Mouse (Mus musculus) cerebellum, postnatal 14 days (tissue): ENCODE data around the gene Ctnnbl1.
A peak's percentile ranks its signal among the peaks of the same experiment; 100 is the strongest.

ENCODE experiments used
- DNase-seq, 2 experiments: peaks; one replicate each; pipeline ENCODE4 v3.0.0; 2021; ENCODE audit warnings: mixed read lengths in 2 of 2

Gene Ctnnbl1

GRCm38 (mm10) chr2:157750926-157751588 is 13.9 kb downstream of the Ctnnbl1 start:
- peak; percentile 39 to 56 for DNase-seq

- peak; percentile 89 to 90 for DNase-seq
These were observed 14.6 kb downstream of the Ctnnbl1 start for GRCm38 (mm10) chr2:157751589-157752373.

GRCm38 (mm10) chr2:157752374-157752743 is 15.2 kb downstream of the Ctnnbl1 start:
- no peak for DNase-seq

- DNase-seq: no peak
These were observed 18.6 kb downstream of the Ctnnbl1 start for GRCm38 (mm10) chr2:157755771-157756170.

DNA sequence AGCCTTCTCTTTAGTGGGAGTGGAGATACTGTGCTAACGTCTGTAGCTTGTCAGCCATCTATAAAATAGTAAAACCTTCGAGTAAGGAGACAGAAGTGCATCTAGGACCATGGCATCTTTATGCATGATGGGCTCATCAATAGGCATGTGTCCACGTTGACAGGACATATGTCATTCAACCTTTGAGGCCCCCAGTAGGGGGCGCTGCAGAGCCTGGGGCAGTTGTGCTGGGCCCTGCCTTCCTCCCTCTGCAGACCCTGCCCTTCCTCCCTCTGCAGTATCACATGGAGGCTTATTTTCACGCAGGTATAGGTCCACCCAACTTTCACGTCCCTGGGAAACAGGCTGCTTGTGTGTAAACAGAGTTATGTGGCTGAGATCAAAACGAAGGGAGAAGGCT is 19.0 kb downstream of the Ctnnbl1 start:
- DNase-seq: no peak

GRCm38 (mm10) chr2:157758395-157758794 is 21.2 kb downstream of the Ctnnbl1 start:
- no peak for DNase-seq

GRCm38 (mm10) chr2:157759717-157760116 is 22.5 kb downstream of the Ctnnbl1 start:
- DNase-seq: no peak

DNA sequence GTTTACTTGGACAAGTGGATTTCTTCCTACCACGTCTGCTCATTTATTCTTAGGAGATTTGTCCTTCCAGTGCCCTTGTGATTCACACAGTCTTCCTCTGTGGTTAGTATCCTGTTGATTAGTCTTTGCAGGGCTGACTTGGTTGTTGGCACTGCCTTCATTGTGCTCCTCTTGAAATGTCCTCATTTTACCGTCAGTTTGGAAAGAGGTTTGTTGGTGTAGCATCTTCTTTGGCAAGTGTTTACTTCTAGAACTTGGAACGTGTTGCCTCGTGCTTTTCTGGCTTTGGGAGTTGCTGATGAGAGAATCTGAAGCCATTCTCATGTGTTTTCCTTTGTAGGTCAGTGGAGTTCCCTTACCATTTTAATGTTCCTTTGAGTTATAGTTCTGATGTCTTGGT is 25.7 kb downstream of the Ctnnbl1 start:
- DNase-seq: no peak

GRCm38 (mm10) chr2:157766591-157766990 is 29.4 kb downstream of the Ctnnbl1 start:
- DNase-seq: no peak

DNA sequence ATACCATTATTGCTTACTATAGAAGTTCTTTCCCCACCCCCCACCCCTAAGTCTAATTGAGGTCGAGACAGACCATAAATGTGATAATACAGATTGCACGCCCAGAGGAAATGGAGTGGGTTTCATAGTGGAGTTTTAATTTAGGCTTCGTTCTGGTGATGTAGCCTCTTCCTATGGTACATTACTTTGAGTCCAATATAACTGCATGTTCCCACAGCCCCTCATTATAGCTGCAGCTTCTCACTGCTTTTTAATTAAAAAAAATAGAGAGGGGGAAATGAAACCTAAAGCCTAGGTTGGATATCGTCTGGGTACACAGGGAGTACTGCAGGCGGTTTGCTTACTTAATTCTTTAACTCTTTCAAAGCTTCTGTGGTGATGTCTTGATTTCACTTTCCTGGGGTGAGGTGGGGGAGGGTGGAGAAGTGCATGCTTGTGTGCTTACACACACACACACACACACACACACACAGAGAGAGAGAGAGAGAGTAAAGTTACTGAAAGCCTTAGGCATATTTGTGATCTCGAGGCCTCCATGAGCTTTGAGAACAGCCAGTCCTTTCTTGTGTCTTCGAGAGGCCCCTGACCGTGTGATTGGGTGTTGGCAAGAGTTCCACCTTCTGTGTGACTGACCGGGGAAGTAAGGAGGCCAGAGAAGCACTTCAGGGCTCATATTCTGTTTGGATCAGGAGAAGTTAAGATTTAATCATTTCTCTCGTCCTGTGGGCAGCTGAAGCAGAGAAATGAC is 31.7 kb downstream of the Ctnnbl1 start:
- no peak for DNase-seq

GRCm38 (mm10) chr2:157770761-157771160 is 33.6 kb downstream of the Ctnnbl1 start:
- DNase-seq: no peak

- DNase-seq: peak in 1 of 2 experiments; percentile 58
These were observed 36.5 kb downstream of the Ctnnbl1 start for GRCm38 (mm10) chr2:157773661-157774060.

DNA sequence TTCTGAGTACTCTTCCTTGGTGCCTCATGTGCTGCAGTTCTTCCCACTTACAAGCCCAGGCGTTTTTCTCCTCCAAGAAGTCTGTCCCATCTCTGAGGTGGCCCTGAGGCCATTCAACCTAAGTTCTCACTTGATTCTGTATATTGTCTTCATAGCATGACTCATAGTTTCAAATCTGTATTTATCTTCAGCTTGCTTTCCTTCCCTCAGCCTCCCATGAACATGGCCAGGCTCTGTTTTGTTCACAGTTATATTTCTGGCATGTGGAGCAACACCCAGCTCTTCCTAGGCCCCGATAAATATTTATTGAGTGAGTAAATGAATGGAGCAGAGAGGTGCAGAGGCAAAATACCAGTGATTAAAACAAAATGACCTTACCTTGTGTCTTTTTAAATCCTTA is 38.8 kb downstream of the Ctnnbl1 start:
- no peak for DNase-seq

- no peak for DNase-seq
These were observed 43.8 kb downstream of the Ctnnbl1 start for GRCm38 (mm10) chr2:157780956-157781355.

GRCm38 (mm10) chr2:157783152-157783551 is 46.0 kb downstream of the Ctnnbl1 start:
- DNase-seq: no peak

GRCm38 (mm10) chr2:157784238-157784637 is 47.0 kb downstream of the Ctnnbl1 start:
- DNase-seq: no peak

- DNase-seq: no peak
These were observed 47.4 kb downstream of the Ctnnbl1 start for GRCm38 (mm10) chr2:157784647-157785046.

GRCm38 (mm10) chr2:157789226-157789625 is 52.0 kb downstream of the Ctnnbl1 start:
- DNase-seq: peak; percentile 66 to 75

DNA sequence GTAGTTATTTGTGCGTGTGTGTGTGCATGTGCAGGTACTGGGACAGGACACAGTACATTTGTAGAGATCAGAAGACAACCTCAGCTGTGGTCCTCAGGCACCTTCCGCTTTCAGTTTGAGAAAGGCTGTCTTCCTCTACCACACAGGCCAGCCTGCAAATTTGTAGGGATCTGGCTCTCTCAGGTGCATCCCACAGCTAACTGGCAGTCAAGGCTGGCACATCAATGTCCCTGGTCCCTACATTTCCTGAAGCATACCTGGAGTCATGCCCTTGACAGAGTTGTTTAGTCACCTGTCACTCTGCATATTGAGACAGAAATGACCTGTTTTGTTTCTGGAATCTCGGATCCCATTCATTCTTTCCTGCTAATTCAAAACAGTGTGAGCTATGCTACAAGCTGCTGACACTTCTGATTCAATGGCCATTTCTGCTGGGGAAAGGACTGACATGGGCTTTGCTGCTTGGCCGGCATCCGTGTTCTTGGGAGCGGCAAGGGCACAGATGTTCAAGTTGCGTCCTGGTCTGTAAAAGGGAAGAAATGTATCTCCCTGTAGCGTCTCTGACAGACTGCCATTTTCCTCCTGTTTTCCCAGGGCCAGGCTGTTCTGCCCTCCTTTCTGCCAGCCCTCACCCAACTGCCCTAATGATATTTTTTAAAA is 53.8 kb downstream of the Ctnnbl1 start:
- DNase-seq: peak; percentile 82 to 89

GRCm38 (mm10) chr2:157791528-157792162 is 54.4 kb downstream of the Ctnnbl1 start:
- DNase-seq: peak; percentile 48 to 54

DNA sequence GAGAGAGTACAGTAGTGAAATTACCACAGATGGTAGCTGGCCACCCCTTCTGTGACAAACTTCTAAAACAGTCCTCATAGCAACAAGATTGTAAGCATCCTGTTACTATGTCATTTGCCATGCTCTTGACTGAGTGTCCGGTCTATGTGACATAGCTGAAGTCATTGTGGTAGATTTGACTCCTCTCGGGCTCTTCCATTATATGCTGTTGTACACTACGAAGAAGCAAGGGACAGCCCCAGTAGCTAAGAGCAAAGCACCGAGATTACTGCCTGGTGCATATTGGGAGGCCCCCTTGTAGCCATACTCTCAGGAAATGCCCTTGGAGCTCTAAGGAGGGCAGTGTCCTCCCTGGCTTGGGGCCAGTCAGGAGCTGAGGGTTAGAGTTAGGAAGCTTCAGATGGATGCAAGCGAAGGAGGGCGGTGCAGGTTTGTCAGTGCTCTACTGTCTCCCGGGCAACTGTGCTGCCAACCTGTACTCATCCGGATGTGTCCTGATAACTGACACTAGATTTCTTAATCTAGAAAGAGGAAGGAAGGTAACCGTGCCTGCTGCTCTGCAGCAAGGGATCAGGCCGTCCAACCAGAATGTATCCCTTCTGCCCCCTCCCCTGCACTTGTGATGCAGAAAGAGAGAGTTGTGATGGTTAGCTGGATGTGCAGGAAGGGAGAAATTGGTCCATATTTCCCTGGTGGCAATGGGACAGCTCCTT is 55.8 kb downstream of the Ctnnbl1 start:
- peak in 1 of 2 experiments; percentile 38 for DNase-seq

- no peak for DNase-seq
These were observed 56.7 kb downstream of the Ctnnbl1 start for GRCm38 (mm10) chr2:157793851-157794332.
